In the genomic region with DNA sequence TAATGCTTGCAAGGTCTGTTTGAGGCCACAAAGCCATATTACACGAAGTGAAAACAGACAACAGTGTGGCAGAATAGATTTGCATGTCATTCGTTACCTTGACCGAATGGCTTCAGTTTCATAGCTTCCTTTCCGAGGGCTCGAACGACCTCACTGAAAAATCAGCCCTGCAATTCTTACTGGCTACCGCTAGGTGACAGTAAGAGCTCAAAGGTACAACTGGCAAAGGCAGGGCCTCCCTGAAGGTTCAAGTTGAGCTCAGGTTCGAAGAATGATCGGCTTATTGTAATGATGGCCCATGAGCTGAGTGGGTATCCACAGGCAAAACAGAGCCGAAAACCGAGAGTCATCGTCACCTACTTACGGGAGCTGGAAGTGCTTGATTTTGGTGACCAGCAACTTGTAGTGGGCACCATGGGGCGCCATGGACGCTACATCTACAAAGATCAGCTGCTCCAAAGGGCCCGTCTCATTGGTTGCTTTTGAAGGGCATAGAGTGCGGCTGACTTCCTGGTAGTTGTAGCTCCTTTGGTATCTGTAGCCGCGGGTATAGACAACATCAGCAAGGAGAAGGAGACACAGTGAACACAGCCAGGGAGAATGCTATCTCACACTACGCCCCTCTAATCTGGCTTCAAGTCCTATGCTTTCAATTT, we compare ENCODE assay signal across 9 mouse cellular contexts. TPM values are rescaled to one million over a fixed set of nuclear protein-coding genes. Genes with fewer than 3 reads are reported as not detected.
DNase-seq lines count a peak whose midpoint lies in the region; ATAC-seq and TF ChIP-seq lines count a peak whose summit lies in the region.
"Had no signal": no experiment of that assay in that cellular context is flagged by ENCODE, and none has a peak within 500 bp of the region (broad histone marks: within the 10 kb centered on the region; RNA-seq: fewer than 3 reads in every experiment).

No protein-coding gene starts in this region.

- H3K4me3 ChIP-seq in hindbrain, embryonic 11.5 days (ENCODE audit: low read depth, low read length): no peak overlapping the region
- no peak overlapping the region for H3K4me3 ChIP-seq in hindbrain, embryonic 14.5 days (replicated peaks; ENCODE audit: low read length)
- peak overlapping the region; percentile 3 to 53; a peak in 3 of 4 replicates for H3K4me3 ChIP-seq in MEL (ENCODE audit: control insufficient read depth in 1 of 2, insufficient read depth in 1 of 2, low read depth in 2 of 2, low read length in 2 of 2)

- TF ChIP-seq EP300 in MEL (IDR thresholded peaks at IDR 0.05; ENCODE audit: low read depth in 1 of 2, low read length in 2 of 2): no peak

- no peak for TF ChIP-seq POLR2A in MEL (IDR thresholded peaks at IDR 0.05; ENCODE audit: control insufficient read depth in 1 of 2, insufficient read depth in 1 of 2, low read depth in 1 of 2, low read length in 2 of 2, poor library complexity in 1 of 2)

- no peaks in the 10 kb centered on the region for H3K4me1 ChIP-seq in hindbrain, embryonic 11.5 days (replicated peaks; ENCODE audit: control insufficient read depth, insufficient read depth, low read length)
- no peaks in the 10 kb centered on the region for H3K4me1 ChIP-seq in hindbrain, embryonic 14.5 days (replicated peaks; ENCODE audit: control insufficient read depth, insufficient read depth, low read length)
- H3K4me1 ChIP-seq in MEL (ENCODE audit: control insufficient read depth in 1 of 2, insufficient read depth in 2 of 2, low read length in 2 of 2): no peaks in the 10 kb centered on the region

- peak; percentile 76 to 97 (median 95) for TF ChIP-seq CTCF in MEL (IDR thresholded peaks at IDR 0.05 in 2 of 3, conservative IDR thresholded peaks at IDR 0.05 in 1 of 3; ENCODE audit: control insufficient read depth in 1 of 3, insufficient read depth in 1 of 3, low read depth in 2 of 3, low read length in 3 of 3, poor library complexity in 1 of 3, severe bottlenecking in 1 of 3)

- H3K27me3 ChIP-seq in hindbrain, embryonic 11.5 days (ENCODE audit: control insufficient read depth, insufficient read depth, low read length): no peaks in the 10 kb centered on the region
- no peaks in the 10 kb centered on the region for H3K27me3 ChIP-seq in hindbrain, embryonic 14.5 days (ENCODE audit: control insufficient read depth, insufficient read depth, low read length)
- peaks cover 0 to 3% of the 10 kb centered on the region in 2 experiments; a peak in 2 of 4 replicates for H3K27me3 ChIP-seq in MEL (ENCODE audit: control insufficient read depth in 1 of 2, insufficient read depth in 2 of 2, low read length in 2 of 2)

- H3K9ac ChIP-seq in hindbrain, embryonic 11.5 days (ENCODE audit: low read depth, low read length): no peak overlapping the region
- H3K9ac ChIP-seq in hindbrain, embryonic 14.5 days: no peak overlapping the region
- no peak overlapping the region for H3K9ac ChIP-seq in MEL (ENCODE audit: control insufficient read depth, low read depth, low read length, poor library complexity, severe bottlenecking)

- H3K4me2 ChIP-seq in hindbrain, embryonic 11.5 days (replicated peaks; ENCODE audit: low read depth, low read length): no peak overlapping the region
- no peak overlapping the region for H3K4me2 ChIP-seq in hindbrain, embryonic 14.5 days (replicated peaks)

- H3K9me3 ChIP-seq in hindbrain, embryonic 11.5 days (ENCODE audit: control insufficient read depth, low read length): no peaks in the 10 kb centered on the region
- no peaks in the 10 kb centered on the region for H3K9me3 ChIP-seq in hindbrain, embryonic 14.5 days (ENCODE audit: control insufficient read depth, low read length)
- H3K9me3 ChIP-seq in MEL (replicated peaks; ENCODE audit: insufficient read depth, low read length): no peaks in the 10 kb centered on the region

- DNase-seq in hindbrain, embryonic 11.5 days (ENCODE audit: low spot score): peak; percentile 17
- no peak for DNase-seq in hindbrain, embryonic 14.5 days (ENCODE audit: low spot score)
- DNase-seq in 416B (ENCODE audit: low read depth): peak; percentile 69
- peak; percentile 75 for DNase-seq in MEL (ENCODE audit: low read depth, low spot score)
- DNase-seq in adrenal gland, adult (ENCODE audit: inconsistent age in 2 of 2, low spot score in 1 of 2): no peak
- DNase-seq in heart, postnatal 10 days: no peak
- DNase-seq in gastrocnemius, postnatal 25 days: no peak
- DNase-seq: cerebellum, postnatal 36 days had no signal

- intact Hi-C loops in heart, postnatal 10 days (cut with DNase I): loop anchor here (2.0 kb wide), 1 partner anchor 63 kb away; no protein-coding TSS in a partner anchor

- ATAC-seq in hindbrain, embryonic 11.5 days (ENCODE audit: low FRiP score): no peak
- ATAC-seq in hindbrain, embryonic 14.5 days (ENCODE audit: low FRiP score): no peak
- ATAC-seq in inflammation-experienced regulatory T-cells, adult 6 months: peak; percentile 71

- H3K36me3 ChIP-seq in hindbrain, embryonic 11.5 days (ENCODE audit: control insufficient read depth, insufficient read depth, low read length): no peaks in the 10 kb centered on the region
- no peaks in the 10 kb centered on the region for H3K36me3 ChIP-seq in hindbrain, embryonic 14.5 days (replicated peaks; ENCODE audit: control insufficient read depth, insufficient read depth)
- H3K36me3 ChIP-seq in MEL (ENCODE audit: control insufficient read depth in 1 of 2, insufficient read depth in 2 of 2, low read length in 2 of 2): no peaks in the 10 kb centered on the region

- 80% methylated on average over 20 of the region's 20 CpGs for whole genome bisulfite sequencing in hindbrain, embryonic 11.5 days
- WGBS in hindbrain, embryonic 14.5 days: 83% methylated on average over 20 of the region's 20 CpGs

- no peaks in the 10 kb centered on the region for H3K79me2 ChIP-seq in MEL (ENCODE audit: control insufficient read depth, insufficient read depth, low read length, poor library complexity)

- H3K27ac ChIP-seq in hindbrain, embryonic 11.5 days (ENCODE audit: low read depth, low read length): no peak overlapping the region
- H3K27ac ChIP-seq in hindbrain, embryonic 14.5 days: no peak overlapping the region
- H3K27ac ChIP-seq in MEL (ENCODE audit: control insufficient read depth, low read depth, low read length): no peak overlapping the region

- peak; percentile 92 for TF ChIP-seq RAD21 in MEL (IDR thresholded peaks at IDR 0.05; ENCODE audit: low read depth, low read length)

TF ChIP-seq in MEL, 35 proteins besides CTCF, POLR2A, EP300 and RAD21:
- TF ChIP-seq GATA1 (IDR thresholded peaks at IDR 0.05; ENCODE audit: low read depth, low read length) (no peak), ZKSCAN1 (IDR thresholded peaks at IDR 0.05; ENCODE audit: low read depth, low read length) (no peak), GABPA (IDR thresholded peaks at IDR 0.05; ENCODE audit: low read depth, low read length) (no peak), USF1 (IDR thresholded peaks at IDR 0.05; ENCODE audit: low read depth, low read length) (peak; percentile 61), MYC (IDR thresholded peaks at IDR 0.05; ENCODE audit: low read depth, low read length) (no peak), TCF12 (IDR thresholded peaks at IDR 0.05; ENCODE audit: low read depth, low read length) (no peak), ELF1 (IDR thresholded peaks at IDR 0.05; ENCODE audit: low read depth, low read length) (peak; percentile 38; the same call in 1 of the 2 replicates), ZC3H11A (IDR thresholded peaks at IDR 0.05; ENCODE audit: low read depth, low read length) (peak; percentile 90), MYB (IDR thresholded peaks at IDR 0.05; ENCODE audit: low read depth, low read length) (no peak), POLR2AphosphoS2 (IDR thresholded peaks at IDR 0.05; ENCODE audit: low read length) (no peak), TAL1 (IDR thresholded peaks at IDR 0.05; ENCODE audit: low read length) (no peak), UBTF (IDR thresholded peaks at IDR 0.05; ENCODE audit: borderline replicate concordance, insufficient read depth, low read depth, low read length) (no peak), SMC3 (IDR thresholded peaks at IDR 0.05; ENCODE audit: low read depth, low read length) (peak; percentile 92)
TF ChIP-seq in MEL: peak in this region for 4.

RNA-seq across cellular contexts. Expression of a gene that starts 33.4 kb away (rescaled TPM):
- polyA plus RNA-seq in hindbrain, embryonic 11.5 days (2014; fragmentation: Nextera tagmentation; extraction: Ambion mirVana): 0.20 and 0.28 TPM in 2 replicates
- polyA plus RNA-seq in hindbrain, embryonic 14.5 days (2014; fragmentation: Nextera tagmentation; extraction: Ambion mirVana): 14.3 and 19.7 TPM in 2 replicates
- total RNA-seq in MEL (2012; rRNA removed): not detected in 2 replicates
- not detected for polyA plus RNA-seq in MEL (2012; ENCODE audit: insufficient read depth in 1 of 2, insufficient read length in 2 of 2, low read depth in 1 of 2, low replicate concordance in 2 of 2, missing spikeins in 1 of 2)
- polyA plus RNA-seq in inflammation-experienced regulatory T-cells, adult 6 months (2017; shearing (Covaris generic)): 10 to 100 TPM; 26.2 to 29.9 (median 29.5) TPM
- under 1 TPM; 0.27 to 0.36 TPM for total RNA-seq in heart, postnatal 10 days (2021)
- under 1 TPM; 0.18 to 0.40 TPM for total RNA-seq in gastrocnemius, postnatal 25 days (2021)

RNA-seq across cellular contexts. Expression of a gene that starts 47.4 kb away (rescaled TPM):
- 27.2 and 30.1 TPM in 2 replicates for polyA plus RNA-seq in hindbrain, embryonic 11.5 days (2014; fragmentation: Nextera tagmentation; extraction: Ambion mirVana)
- polyA plus RNA-seq in hindbrain, embryonic 14.5 days (2014; fragmentation: Nextera tagmentation; extraction: Ambion mirVana): 14.6 and 19.9 TPM in 2 replicates
- total RNA-seq in MEL (2012; rRNA removed): 14.4 and 14.8 TPM in 2 replicates
- 10 to 100 TPM in 1 of 2 experiments, not detected in 1; 24.1 TPM for polyA plus RNA-seq in MEL (2012; ENCODE audit: insufficient read depth in 1 of 2, insufficient read length in 2 of 2, low read depth in 1 of 2, low replicate concordance in 2 of 2, missing spikeins in 1 of 2)
- polyA plus RNA-seq in inflammation-experienced regulatory T-cells, adult 6 months (2017; shearing (Covaris generic)): 10 to 100 TPM; 22.2 to 25.8 (median 25.3) TPM
- total RNA-seq in heart, postnatal 10 days (2021): 1 to 10 TPM; 6.8 to 8.9 TPM
- 1 to 10 TPM; 4.4 to 4.9 TPM for total RNA-seq in gastrocnemius, postnatal 25 days (2021)

Comparison
In these comparisons a context has a peak if more than half of its experiments do, and no peak if none do; other contexts are left out.
1. DNase-seq: peak in hindbrain, embryonic 11.5 days (single experiment), 416B (single experiment) and MEL (single experiment); none in hindbrain, embryonic 14.5 days (single experiment), adrenal gland, adult (0 of 2), heart, postnatal 10 days (0 of 2) and gastrocnemius, postnatal 25 days (single experiment).
2. RNA of a gene that starts 33.4 kb away (polyA plus RNA-seq): 26.2 to 29.9 TPM in inflammation-experienced regulatory T-cells, adult 6 months and 14.3 to 19.7 TPM in hindbrain, embryonic 14.5 days; 0.20 to 0.28 TPM in hindbrain, embryonic 11.5 days and not detected in MEL; every median in the first group is over 10 times any median in the second.
3. H3K4me3 ChIP-seq: peak in MEL (2 of 2); none in hindbrain, embryonic 11.5 days (single experiment) and hindbrain, embryonic 14.5 days (single experiment).